Mouse (Mus musculus) heart, adult 9 months (tissue): ENCODE data around the gene Rnaseh2c.
A peak's percentile ranks its signal among the peaks of the same experiment; 100 is the strongest.

ENCODE experiments used
- DNase-seq, 2 experiments: peaks; one replicate each; pipeline ENCODE4 v3.0.0; 2022; ENCODE audit warnings: low spot score in 2 of 2

Rnaseh2c gene

DNA sequence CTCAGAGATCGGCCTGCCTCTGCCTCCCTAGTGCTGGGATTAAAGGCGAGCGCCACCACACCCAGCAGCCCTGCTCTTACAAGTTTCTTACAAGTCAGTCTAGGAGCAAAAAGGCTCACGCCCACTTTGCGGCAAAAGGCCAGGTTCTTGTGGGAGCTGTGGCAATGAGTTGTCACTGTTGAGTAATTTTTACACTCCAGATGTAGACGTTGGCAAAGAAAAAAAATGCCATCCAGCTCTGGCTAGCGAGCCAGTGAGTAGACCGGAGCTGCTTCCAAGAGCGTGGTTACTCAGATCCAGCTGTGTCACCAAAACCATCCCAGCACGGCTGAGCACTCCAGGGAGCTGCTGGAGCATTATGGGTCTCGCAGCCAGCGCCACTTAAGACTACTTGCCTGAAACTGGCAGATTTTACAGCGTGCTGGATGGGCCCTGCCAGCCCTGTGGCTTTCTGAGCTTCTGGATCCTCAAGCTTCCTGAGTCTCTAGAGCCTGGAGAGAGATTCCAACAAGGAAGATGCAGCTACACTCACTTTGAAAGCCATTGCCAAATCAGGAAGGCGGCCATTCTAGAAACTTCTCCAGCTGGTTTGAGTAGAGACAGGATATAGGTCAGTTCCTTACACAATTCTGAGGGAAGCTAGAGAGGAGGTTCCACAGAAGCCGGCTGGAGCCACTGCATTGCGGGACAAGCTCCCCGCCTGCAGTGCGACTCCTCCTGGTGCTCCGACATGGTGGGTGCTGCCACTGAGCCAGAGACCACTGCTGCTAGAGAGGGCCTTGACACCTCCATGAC, 29.1 kb upstream of the Rnaseh2c start:
- peak; percentile 30 to 34 for DNase-seq

DNA sequence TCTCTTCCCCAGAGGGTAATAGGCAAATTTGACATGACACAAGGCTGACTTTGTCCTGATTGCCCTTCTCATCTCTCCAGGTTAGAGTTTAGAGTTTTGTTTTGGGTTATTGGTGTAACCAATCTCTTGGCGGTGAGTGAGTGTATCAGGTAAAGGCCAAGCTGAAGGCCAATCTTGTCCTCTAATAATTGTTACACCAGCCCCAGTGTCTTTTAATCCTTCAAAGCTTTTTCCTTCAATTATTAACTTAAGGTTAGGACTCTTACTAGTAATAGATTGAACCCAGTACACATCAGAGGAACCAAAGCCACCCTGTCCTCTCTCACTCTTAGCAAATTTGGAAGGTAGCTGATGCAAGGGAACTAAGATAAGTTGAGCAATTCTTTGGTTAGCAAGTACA, 26.3 kb upstream of the Rnaseh2c start:
- no peak for DNase-seq

DNA sequence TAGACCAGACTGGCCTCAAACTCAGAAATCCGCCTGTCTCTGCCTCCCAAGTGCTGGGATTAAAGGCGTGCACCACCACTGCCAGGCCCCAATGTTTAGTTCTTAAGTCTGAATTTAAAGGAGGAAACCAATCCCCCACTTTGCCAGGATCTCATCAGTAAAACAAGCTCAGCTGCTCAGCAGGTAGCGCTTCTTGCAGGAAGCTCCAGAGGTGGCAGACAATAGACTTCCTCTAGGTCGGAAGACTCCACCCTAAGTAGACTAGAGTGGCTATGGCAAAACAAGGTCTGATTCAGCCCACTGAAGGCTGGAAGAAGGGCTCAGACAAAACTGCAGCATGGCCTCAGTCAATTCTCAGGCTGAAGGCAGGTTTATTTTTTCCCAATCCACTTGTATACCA, 21.7 kb upstream of the Rnaseh2c start:
- no peak for DNase-seq

DNA sequence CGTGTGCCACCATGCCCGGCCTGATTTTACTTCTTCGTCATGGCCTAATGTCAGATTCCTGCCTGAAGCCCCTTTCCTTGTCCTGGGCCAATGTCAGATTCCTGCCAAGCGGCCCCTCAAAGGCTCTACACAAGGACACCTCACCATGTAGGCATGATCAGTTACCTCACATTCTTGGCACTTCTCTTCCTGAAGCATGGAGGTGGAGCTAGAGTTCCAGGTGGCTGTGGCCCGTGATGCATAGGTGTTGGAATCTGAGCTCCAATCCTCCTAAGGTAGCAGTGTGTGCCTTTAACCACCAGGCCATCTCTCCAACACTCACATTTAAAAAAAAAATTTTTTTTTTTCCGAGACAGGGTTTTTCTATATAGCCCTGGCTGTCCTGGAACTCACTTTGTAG, 20.9 kb upstream of the Rnaseh2c start:
- no peak for DNase-seq

DNA sequence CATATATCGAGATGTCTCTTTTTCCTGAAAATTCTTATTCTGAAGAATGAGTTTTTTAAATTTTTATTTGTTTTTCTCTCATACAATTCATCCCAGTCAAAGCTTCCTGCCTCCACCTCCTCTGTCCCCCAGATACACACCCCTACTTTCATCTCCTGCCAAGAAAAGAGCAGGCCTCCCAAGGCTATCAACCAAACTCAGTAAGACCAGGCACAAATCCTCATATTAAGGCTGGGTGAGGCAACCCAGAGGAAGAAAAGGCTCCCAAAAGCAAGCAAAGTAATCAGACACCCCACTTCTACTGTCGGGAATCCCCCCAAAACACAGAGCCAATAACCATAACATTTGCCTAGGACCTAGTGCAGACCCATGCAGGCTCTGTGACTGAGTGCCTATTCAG, 19.7 kb upstream of the Rnaseh2c start:
- DNase-seq: no peak

DNA sequence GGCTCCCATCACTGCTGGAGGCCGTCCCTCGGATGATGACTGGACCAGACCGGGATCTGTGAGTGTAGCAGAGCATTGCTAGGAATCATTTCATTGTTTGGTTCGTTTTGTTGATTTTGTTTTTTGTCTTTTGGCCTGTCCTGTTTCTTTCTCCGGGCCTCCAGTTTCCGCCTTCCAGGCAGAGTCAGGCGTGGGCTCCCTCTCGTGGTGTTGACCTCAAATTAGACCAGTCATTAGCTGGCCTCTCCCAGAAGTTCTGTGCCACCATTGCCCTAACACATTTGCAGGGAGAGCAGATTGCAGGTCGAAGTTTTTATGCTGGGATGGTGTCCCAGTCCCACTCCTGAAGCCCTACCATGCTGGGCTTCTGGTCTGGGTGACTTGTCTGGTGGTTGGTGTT, 12.5 kb upstream of the Rnaseh2c start:
- DNase-seq: no peak

DNA sequence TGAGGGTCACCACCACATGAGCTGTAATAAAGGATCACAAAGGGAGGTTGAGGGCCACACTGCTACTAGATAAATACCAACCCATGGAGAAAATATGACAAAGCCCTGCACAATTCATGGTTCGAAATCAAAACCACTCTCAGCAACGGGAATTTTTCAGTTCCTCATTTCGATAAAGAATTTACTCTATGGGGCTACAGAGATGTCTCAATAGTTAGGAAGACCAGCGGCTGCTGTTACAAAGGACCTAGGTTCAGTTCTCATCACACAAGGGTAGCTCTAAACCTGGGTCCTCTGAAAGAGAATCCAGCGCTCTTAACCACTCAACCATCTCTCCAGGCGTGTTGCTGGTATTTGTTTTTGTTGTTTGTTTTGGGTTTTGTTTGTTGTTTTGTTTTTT, 9.8 kb upstream of the Rnaseh2c start:
- DNase-seq: no peak

DNA sequence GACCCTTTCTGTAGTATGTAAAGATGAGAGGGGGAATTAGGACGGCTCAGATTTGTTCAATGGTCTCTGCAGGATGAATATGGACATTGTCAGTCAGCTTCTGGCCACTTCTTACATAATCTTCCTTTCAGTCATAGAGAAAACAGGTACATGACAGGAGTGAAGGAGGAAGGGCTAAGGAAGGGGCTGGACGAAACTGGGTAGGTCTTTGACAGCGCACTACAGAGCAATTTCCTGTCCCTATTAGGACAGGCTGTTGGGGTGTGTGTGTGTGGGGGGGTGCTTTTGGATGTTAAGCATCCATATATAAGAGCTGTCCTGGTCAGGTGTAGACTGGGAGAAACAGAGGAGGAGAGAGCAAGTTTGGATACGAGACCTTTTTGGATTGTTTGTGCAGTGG, 2.4 kb upstream of the Rnaseh2c start:
- DNase-seq: no peak

DNA sequence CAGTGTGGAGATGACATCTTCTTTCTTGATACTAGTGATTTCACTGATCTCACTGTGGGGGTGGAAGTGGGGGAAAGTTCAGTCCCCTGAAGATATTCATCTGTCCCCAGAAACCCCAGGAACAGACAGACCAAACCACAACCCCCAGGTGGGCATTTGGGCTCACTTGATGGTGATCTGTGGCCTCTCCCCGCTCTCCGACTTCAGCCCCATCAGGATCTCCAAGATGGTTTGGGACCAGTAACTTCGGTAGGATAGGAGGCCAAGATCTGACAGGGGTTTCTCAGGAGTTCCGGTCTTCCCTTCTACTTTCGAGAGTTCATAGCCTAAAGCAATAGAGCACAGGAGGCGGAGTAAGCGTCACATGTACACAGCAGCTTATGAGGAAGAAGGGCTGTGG, 2.0 kb downstream of the Rnaseh2c start:
- no peak for DNase-seq

DNA sequence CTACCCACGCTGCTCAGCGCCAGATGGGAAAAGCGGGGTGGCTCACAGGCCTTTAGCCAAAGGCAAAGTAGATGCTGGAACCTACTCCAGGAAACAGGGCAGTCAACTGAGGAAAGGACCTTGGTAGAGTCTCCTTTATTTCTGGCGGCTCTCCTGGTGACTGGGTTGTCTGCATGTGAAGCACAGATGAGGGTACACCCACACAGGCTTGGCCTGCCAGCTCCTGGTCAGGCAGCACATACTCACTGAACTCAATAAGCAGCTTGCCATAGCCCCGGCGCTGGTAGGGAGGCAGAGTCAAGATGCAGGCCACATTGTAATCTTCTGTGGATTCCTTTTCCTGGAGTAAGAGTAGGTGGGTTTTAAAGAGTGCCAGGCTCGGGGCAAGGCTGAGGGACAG, 3.5 kb downstream of the Rnaseh2c start:
- no peak for DNase-seq

DNA sequence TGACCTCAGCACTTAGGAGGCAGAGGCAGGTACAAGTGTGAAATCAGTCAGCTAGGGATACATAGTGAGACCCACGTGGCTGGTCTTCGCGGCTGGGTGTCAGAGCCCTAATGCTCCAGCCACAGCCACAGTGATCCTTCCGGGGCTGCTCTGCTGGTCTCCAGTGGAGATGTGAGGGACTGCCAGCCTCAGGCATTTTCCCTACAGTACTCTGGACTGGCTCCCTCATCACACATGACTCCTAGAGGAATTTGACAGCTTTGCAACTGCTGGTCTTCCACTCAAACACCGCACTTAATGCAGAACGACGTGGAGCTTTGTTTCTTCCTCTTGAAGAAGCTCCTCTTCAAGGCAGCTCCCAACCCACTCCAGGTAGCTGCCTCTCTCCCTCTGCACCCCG, 4.5 kb downstream of the Rnaseh2c start:
- DNase-seq: no peak

DNA sequence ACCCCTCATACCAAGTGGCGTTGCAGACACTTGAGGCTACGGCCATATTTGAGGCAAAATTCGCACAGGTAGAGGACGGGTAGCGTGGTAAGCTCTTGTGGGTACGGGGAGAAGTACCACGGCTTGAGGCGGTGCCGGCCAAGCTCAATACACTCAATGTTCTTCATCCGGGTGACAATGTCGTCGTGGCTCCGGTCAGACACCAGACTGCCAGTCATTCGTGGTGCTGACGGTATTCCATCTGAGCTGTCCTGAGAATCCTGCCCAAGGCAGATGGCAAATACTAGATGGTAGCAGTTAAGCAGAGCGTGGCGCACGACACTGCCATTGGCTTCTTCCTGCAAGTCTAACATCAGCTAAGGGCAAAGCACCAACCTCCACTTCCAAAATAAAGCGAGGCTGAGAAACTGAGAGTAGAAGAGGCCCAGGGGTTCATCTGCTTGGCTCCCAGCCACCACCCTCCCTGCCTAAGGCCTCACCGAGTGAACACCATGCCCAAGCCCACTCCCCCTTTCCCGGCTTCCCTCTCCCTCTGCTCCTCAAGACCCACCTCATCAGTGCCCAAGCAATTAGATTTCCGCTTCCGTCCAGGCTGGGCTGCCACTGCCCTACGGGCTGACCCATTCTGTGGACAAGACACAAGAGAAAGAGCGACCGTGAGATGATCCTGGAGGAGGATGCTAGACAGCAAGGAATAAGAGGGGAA, 6.2 kb downstream of the Rnaseh2c start:
- DNase-seq: no peak

DNA sequence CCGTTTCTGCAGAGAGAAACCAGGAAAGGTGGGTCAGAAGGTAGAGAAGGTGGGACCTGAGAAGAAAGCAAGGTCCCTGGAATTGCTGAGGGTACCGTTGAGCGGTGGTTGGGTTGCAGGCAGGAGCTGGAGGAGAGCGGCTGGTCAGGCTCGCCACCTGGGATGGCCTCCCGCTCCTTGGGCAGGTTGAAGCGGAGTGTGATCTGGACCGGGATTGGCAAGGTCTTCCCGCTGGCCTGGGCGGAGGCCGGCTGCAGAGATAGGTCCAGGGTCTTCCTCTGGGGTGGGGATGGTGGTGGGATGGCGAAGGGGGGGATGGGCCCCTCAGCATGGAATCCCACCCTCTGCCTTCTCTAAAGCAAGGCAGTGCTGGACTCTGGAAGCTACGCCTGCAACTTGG, 7.0 kb downstream of the Rnaseh2c start:
- no peak for DNase-seq

DNA sequence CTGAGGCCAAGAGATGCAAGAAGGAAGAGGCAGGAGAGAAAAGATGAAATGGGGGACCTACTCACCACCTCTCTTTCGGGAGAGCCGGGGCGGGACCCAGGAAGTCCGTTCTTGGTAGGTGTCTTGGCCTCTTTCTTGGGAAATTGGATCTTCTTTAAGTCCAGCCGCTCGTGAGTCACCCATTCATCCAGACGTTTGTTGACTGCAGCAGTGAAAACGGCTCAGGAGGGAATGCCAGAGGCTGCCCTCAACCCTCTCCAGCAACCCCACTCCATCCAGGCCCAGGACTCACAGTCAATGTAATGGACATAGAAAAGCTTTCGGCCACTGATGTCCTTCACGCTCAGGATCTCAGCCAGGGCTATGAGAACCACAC, 7.5 kb downstream of the Rnaseh2c start:
- DNase-seq: no peak

DNA sequence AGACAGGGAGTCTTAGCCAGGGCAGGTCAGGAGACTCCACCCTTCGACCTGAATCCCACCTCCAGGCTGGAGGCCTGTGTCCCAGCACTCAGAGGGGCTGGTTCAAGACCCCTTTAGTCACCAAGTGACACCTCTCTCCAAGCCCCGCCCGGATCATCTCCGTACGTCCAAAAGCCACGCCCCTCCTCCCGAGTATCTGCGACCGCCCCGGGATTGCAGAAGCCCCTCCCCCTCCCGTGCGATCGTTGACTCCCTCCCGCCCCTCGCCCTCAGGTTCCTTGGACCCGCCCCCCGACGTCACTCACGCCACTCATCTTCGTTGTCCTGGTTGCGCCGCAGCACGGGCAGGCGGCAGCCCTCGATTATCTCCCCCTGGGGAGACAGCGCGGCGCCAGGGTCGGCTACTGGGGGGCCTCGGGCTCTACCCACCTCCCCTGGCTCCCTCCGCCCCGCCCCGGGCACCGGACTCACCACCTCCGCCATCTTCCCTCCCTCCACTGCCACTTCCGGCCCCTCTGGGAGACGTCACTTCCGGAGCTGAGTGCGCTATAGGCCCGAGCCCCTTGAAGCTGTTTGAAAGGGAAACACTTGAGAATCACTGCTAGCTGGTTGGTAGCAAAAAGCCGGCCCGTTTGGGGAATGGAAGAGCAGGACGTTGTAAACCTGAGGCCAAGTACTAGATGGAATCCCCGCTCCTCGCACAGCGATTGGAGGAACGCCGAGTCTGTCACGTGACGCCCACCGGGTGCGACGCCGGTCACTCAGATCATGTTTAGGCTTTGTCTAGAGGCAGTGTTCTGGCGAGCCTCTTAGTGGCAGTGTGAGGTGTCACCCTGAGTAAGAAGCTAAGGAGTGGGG, 8.1 kb downstream of the Rnaseh2c start, which contains the start of gene Kat5:
Gene Kat5 (minus strand): TSS at position 691 of the 858 bp plus-strand sequence.
- DNase-seq: peak; percentile 94 to 95

DNA sequence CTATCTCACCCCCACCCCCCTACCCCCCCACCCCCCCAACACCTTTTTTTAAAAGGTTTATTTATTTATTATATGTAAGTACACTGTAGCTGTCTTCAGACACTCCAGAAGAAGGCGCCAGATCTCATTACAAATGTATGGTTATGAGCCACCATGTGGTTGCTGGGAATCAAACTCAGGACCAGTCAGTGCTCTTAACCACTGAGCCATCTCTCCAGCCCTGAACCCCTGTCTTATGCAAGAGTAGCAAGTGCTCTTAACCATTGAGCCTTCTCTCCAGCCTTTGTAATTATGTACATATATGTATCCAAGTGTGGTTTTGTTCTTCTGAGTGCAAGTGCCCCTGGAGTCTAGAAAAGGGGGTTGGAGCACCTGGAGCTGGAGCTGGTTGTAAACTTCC, 10.3 kb downstream of the Rnaseh2c start:
- DNase-seq: no peak

DNA sequence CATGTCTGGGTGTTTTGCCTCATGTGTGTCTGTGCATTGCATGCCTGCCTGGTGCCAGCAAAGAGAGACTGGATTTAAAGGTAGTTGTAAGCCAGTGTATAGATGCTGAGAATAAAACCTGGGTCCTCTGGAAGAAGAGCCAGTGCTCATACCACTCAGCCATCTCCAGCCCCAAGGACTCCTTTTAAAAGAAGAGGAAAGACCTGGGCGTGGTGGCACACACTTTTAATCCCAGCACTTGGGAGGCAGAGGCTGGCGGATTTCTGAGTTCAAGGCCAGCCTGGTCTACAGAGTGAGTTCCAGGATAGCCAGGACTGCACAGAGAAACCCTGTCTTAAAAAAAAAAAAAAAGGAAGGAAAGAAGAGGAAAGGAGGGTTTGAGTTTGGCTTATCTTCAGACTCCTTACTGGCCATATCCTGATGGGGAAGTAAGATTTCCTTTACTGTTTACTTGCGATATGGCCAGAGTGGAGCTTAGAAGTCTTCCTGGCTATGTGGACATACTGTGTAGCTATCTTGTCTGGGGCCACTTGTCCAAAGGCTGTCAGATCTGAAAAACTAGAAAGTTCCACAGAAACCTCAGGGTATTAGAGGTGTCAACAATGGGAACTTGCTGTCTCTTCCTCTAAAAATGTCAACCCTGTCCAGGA, 11.2 kb downstream of the Rnaseh2c start:
- no peak for DNase-seq

DNA sequence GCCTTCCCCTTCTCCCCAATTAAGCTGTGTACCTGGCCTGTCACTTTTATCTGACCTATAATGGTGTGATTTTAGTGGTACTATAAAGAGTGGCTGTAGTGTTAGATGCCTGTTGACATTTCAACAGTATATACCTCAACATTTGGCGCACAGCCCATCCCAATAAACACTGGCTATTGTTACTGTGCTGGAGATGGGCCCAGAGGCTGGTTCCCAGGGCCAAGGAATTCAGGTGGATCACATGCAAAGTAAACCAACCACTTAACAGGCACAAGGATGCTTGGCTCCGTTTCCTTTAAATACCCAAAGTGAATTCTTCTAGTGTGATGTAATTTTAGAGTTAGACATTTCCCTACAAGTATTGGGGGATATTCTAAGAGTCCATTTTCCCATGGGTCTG, 13.3 kb downstream of the Rnaseh2c start:
- DNase-seq: no peak

DNA sequence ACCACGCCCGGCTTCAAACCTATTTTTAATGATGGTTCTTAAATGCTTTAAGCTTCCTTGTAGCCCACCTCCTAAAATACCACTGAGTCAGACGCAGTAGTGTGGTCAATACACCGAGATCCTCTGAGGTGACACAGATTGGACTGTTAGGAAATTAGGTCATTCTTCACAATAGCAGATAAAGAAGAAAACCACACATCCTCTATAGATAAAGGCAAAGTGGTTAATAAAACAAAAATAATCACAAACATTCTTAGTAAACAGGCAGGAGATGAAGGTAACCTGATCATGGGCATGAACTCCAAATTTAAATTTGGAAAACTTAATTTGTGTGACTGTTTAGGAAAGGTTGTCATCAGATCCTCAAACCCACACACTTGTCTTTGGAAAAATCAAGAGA, 18.3 kb downstream of the Rnaseh2c start:
- no peak for DNase-seq

DNA sequence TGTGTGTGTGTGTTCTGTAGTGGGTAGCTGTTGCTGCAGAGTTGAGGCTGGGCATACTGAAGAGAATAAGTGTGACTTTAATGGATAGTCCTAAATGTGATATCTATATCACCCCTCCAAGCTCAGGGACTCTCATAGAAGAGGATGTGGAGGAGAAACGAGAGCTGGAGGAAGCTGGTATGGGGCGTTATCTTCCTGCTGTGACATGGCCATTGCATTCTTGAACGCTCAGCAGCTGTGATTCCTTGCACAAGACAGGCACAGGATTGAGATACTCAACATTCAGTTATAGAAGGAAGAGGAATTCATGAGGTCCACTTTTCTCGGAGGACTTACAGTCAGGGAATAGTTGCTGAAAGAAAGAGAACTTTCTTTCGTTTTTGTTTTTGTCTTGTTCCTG, 20.2 kb downstream of the Rnaseh2c start:
- no peak for DNase-seq

DNA sequence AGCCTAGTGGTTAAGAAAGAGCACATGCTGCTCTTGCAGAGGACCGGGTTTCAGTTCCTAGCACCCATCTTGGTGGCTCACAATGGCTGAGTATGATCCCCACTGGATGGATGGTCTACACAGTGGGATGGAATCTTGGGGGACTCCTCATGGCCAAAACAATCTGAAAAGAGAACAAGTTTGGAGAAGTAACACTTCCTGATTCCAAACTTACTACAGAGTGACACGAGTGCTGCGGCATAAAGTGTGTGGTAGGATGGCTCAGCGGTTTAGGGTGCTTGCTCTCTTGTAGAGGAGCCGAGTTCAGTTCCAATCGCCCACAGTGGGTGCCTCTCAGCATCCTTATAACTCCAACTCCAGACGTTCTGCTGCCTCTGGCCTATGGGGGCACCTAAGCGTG, 23.6 kb downstream of the Rnaseh2c start:
- no peak for DNase-seq

DNA sequence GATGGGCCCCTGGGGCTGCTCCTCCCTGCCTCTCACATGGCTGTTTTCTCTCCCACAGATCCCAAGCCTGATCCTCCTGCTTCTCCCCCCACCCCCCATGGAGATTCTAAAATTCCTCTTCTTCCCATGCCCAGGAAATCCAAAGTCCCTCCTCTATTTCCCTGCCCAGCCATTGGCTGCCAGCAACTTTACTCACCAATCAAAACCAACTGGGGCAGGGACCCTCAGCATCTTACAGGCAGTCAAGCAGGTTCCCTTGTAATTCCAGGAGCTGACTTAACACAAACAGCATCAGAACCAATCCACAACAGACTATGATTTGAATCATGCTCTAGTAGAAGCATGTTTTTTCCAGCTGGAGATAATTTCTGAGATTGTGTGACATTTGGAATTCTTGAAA, 28.2 kb downstream of the Rnaseh2c start:
- no peak for DNase-seq
